Mouse (Mus musculus) midbrain, embryonic 10.5 days (tissue): ENCODE measurements around the gene Tbxa2r. TPM values are rescaled to one million over a fixed set of nuclear protein-coding genes. Genes with fewer than 3 reads are reported as not detected.

Experiments used
- DNase-seq: peaks from one replicate; pipeline ENCODE4 v3.0.0-alpha.2; 2017; ENCODE audit warnings: low spot score
- H3K27ac ChIP-seq: fragments of 300-500 bp; sonication (generic); replicated peaks from 2 replicates; pipeline ENCODE4 v1.5.1; 2016; ENCODE audit warnings: mild to moderate bottlenecking
- H3K27me3 ChIP-seq: fragments of 300-500 bp; sonication (generic); 2 replicates; pipeline ENCODE4 v1.6.1; 2016; ENCODE audit warnings: low read depth, mild to moderate bottlenecking; ENCODE audit not compliant: poor library complexity, severe bottlenecking
- H3K36me3 ChIP-seq: fragments of 300-500 bp; sonication (generic); 2 replicates; pipeline ENCODE4 v1.6.1; 2016; ENCODE audit warnings: mild to moderate bottlenecking, moderate library complexity
- H3K4me1 ChIP-seq: fragments of 300-500 bp; sonication (generic); 2 replicates; pipeline ENCODE4 v1.6.1; 2016
- H3K4me3 ChIP-seq: fragments of 300-500 bp; sonication (generic); 2 replicates; pipeline ENCODE4 v1.5.1; 2016; ENCODE audit warnings: mild to moderate bottlenecking, moderate library complexity
- H3K9me3 ChIP-seq: fragments of 300-500 bp; sonication (generic); replicated peaks from 2 replicates; pipeline ENCODE4 v1.6.1; 2016; ENCODE audit warnings: mild to moderate bottlenecking
- WGBS: fragments of 180-500 bp; shearing (Covaris S2); methylation state at CpG from one replicate; pipeline ENCODE4 v1.1.7; 2016; 5-methylcytosine and 5-hydroxymethylcytosine counted together
- polyA plus RNA-seq: library from polyadenylated mRNA; unstranded; fragments of >200 nt; fragmentation: Nextera tagmentation; extraction: Ambion mirVana; gene quantifications from 2 replicates; pipeline ENCODE4 v1.2.1, GENCODE M21; 2016

Gene Tbxa2r
- polyA plus RNA-seq, 1 experiment from 2014 or later: 3.3 TPM

- whole genome bisulfite sequencing: 87% methylated on average over 14 of the region's 14 CpGs
- Histone ChIP-seq H3K27ac (peak overlapping the region; percentile 67; the same call in 1 of the 2 replicates), H3K4me1 (peaks cover 61% of the 10 kb centered on the region), H3K36me3 (peaks cover 52% of the 10 kb centered on the region), H3K9me3 (no peaks in the 10 kb centered on the region), H3K27me3 (no peaks in the 10 kb centered on the region), H3K4me3 (peak overlapping the region; percentile 20)
- DNase-seq: no peak
Observed at GRCm38 (mm10) chr10:81302781-81303218, 25.7 kb upstream of the Tbxa2r start.

GRCm38 (mm10) chr10:81303258-81303657, 25.3 kb upstream of the Tbxa2r start:
- Histone ChIP-seq H3K4me3 (peak overlapping the region; percentile 20; the same call in 1 of the 2 replicates), H3K27ac (peak overlapping the region; percentile 67; the same call in 1 of the 2 replicates), H3K36me3 (peaks cover 52% of the 10 kb centered on the region), H3K27me3 (no peaks in the 10 kb centered on the region), H3K9me3 (no peaks in the 10 kb centered on the region), H3K4me1 (peaks cover 58% of the 10 kb centered on the region)
- 79% methylated on average over 10 of the region's 10 CpGs for WGBS
- DNase-seq: no peak

- peaks cover 58% of the 10 kb centered on the region for H3K4me1 ChIP-seq
- WGBS: 81% methylated on average over 7 of the region's 7 CpGs
- no peak overlapping the region; the same call in 1 of the 2 replicates for H3K27ac ChIP-seq
- peaks cover 54% of the 10 kb centered on the region for H3K36me3 ChIP-seq
- H3K9me3 ChIP-seq: no peaks in the 10 kb centered on the region
- no peak overlapping the region for H3K4me3 ChIP-seq
- H3K27me3 ChIP-seq: no peaks in the 10 kb centered on the region
- no peak for DNase-seq
Observed at GRCm38 (mm10) chr10:81303761-81304160, 24.8 kb upstream of the Tbxa2r start.

GRCm38 (mm10) chr10:81304597-81305238, 23.8 kb upstream of the Tbxa2r start:
- DNase-seq: peak; percentile 62
- Histone ChIP-seq H3K4me1 (peaks cover 48% of the 10 kb centered on the region), H3K36me3 (peaks cover 64% of the 10 kb centered on the region), H3K27me3 (no peaks in the 10 kb centered on the region), H3K9me3 (no peaks in the 10 kb centered on the region), H3K4me3 (0 out of 2 replicates have a peak overlapping the region, but pooled peaks have one; percentile 9), H3K27ac (peak overlapping the region; percentile 33; the same call in 1 of the 2 replicates)
- 24% methylated on average over 8 of the region's 9 CpGs for WGBS

- H3K36me3 ChIP-seq: peaks cover 71% of the 10 kb centered on the region
- 95% methylated on average over 14 of the region's 14 CpGs for WGBS
- no peak for DNase-seq
- H3K9me3 ChIP-seq: no peaks in the 10 kb centered on the region
- H3K27me3 ChIP-seq: no peaks in the 10 kb centered on the region
- no peak overlapping the region for H3K4me3 ChIP-seq
- peaks cover 39% of the 10 kb centered on the region for H3K4me1 ChIP-seq
- no peak overlapping the region for H3K27ac ChIP-seq
Observed at GRCm38 (mm10) chr10:81305663-81306062, 22.9 kb upstream of the Tbxa2r start.

- Histone ChIP-seq H3K27me3 (no peaks in the 10 kb centered on the region), H3K27ac (no peak overlapping the region), H3K36me3 (peaks cover 77% of the 10 kb centered on the region), H3K4me1 (peaks cover 34% of the 10 kb centered on the region), H3K9me3 (no peaks in the 10 kb centered on the region), H3K4me3 (no peak overlapping the region)
- WGBS: 93% methylated on average over 12 of the region's 12 CpGs
- DNase-seq: no peak
Observed at GRCm38 (mm10) chr10:81306173-81306668, 22.3 kb upstream of the Tbxa2r start.

- H3K9me3 ChIP-seq: no peaks in the 10 kb centered on the region
- H3K4me1 ChIP-seq: peaks cover 27% of the 10 kb centered on the region
- no peaks in the 10 kb centered on the region for H3K27me3 ChIP-seq
- 0 out of 2 replicates have a peak overlapping the region, but pooled peaks have one; percentile 3 for H3K4me3 ChIP-seq
- 96% methylated on average over 21 of the region's 21 CpGs for WGBS
- H3K27ac ChIP-seq: no peak overlapping the region; the same call in 1 of the 2 replicates
- H3K36me3 ChIP-seq: peaks cover 82% of the 10 kb centered on the region
- no peak for DNase-seq
Observed at GRCm38 (mm10) chr10:81306837-81307682, 21.5 kb upstream of the Tbxa2r start.

- H3K36me3 ChIP-seq: peaks cover 100% of the 10 kb centered on the region
- H3K4me3 ChIP-seq: no peak overlapping the region
- H3K27me3 ChIP-seq: no peaks in the 10 kb centered on the region
- peaks cover 5% of the 10 kb centered on the region for H3K4me1 ChIP-seq
- DNase-seq: no peak
- H3K9me3 ChIP-seq: no peaks in the 10 kb centered on the region
- WGBS: 89% methylated on average over 5 of the region's 5 CpGs
- no peak overlapping the region for H3K27ac ChIP-seq
Observed at GRCm38 (mm10) chr10:81309571-81309970, 19.0 kb upstream of the Tbxa2r start.

GRCm38 (mm10) chr10:81313581-81313980, 14.9 kb upstream of the Tbxa2r start:
- H3K4me1 ChIP-seq: peaks cover 29% of the 10 kb centered on the region
- no peak for DNase-seq
- 93% methylated on average over 13 of the region's 13 CpGs for WGBS
- H3K36me3 ChIP-seq: peaks cover 98% of the 10 kb centered on the region
- H3K4me3 ChIP-seq: 0 out of 2 replicates have a peak overlapping the region, but pooled peaks have one; percentile 1
- no peak overlapping the region for H3K27ac ChIP-seq
- no peaks in the 10 kb centered on the region for H3K9me3 ChIP-seq
- H3K27me3 ChIP-seq: 0 out of 2 replicates have a peak, but pooled peaks cover 11% of the 10 kb centered on the region

GRCm38 (mm10) chr10:81314201-81314600, 14.3 kb upstream of the Tbxa2r start:
- Histone ChIP-seq H3K4me1 (peaks cover 36% of the 10 kb centered on the region), H3K36me3 (peaks cover 97% of the 10 kb centered on the region), H3K9me3 (no peaks in the 10 kb centered on the region), H3K27me3 (0 out of 2 replicates have a peak, but pooled peaks cover 11% of the 10 kb centered on the region), H3K4me3 (no peak overlapping the region), H3K27ac (no peak overlapping the region)
- 82% methylated on average over 7 of the region's 7 CpGs for whole genome bisulfite sequencing
- no peak for DNase-seq

- peaks cover 83% of the 10 kb centered on the region for H3K36me3 ChIP-seq
- 93% methylated on average over 16 of the region's 16 CpGs for WGBS
- H3K4me1 ChIP-seq: peaks cover 43% of the 10 kb centered on the region
Observed at GRCm38 (mm10) chr10:81315587-81315986, 12.9 kb upstream of the Tbxa2r start.

GRCm38 (mm10) chr10:81316338-81317060, 12.0 kb upstream of the Tbxa2r start:
- peak; percentile 45 for DNase-seq
- H3K27me3 ChIP-seq: 0 out of 2 replicates have a peak, but pooled peaks cover 11% of the 10 kb centered on the region
- no peaks in the 10 kb centered on the region for H3K9me3 ChIP-seq
- peak overlapping the region; percentile 39 for H3K4me3 ChIP-seq
- peak overlapping the region; percentile 74 for H3K27ac ChIP-seq
- 38% methylated on average over 16 of the region's 16 CpGs for WGBS
- peaks cover 74% of the 10 kb centered on the region for H3K36me3 ChIP-seq
- peaks cover 44% of the 10 kb centered on the region for H3K4me1 ChIP-seq

More at GRCm38 (mm10) chr10:81315587-81315986, 12.9 kb upstream of the Tbxa2r start:
- DNase-seq: no peak
- Histone ChIP-seq H3K27me3 (0 out of 2 replicates have a peak, but pooled peaks cover 11% of the 10 kb centered on the region), H3K27ac (no peak overlapping the region), H3K9me3 (no peaks in the 10 kb centered on the region), H3K4me3 (no peak overlapping the region)
